Mouse (Mus musculus) liver, embryonic 14.5 days (tissue): ENCODE measurements around the gene Fgr.

Experiments used
- CTCF ChIP-seq: IDR thresholded peaks from 2 replicates; pipeline ENCODE4 v1.5.1; 2016; ENCODE audit warnings: antibody characterized with exemption, low read depth, control low read depth
- EP300 ChIP-seq: IDR thresholded peaks from 2 replicates; pipeline ENCODE4 v1.6.1; 2016; ENCODE audit warnings: antibody characterized with exemption, low read depth

DNA sequence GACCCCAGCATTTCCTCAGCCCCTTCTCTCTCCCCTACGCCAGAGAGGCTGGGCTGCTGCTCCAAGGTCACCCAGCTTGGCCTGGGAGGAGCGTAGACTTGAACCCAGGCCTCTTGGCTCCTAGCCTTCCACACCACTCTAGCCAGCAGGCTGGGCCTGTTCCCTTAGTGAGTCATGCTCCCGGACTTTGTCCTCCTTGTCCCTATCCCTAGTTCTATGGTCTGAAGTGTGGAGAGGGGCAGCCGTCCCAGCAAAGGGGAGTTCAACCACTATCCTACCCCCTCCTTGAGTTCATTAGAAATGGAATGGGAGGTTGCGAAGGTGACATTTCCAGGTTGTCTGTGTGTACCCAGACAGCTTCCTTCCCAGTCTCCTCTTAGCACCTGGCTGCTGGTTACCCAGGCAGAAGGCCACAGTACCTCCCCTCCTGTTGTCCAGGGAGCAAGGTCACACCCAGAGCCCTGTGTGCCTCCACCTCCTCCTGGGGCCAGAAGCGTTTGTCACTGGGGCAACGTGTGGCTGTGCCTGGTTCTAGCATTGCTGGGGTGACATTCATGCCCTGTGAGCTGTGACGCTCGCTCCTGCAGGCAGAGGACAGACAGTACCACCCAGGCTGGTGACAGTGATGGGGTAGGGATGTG is 76.4 kb downstream of the Fgr start:
- TF ChIP-seq CTCF = no peak
- no peak for TF ChIP-seq EP300
